Mouse (Mus musculus): Measurements from ENCODE around the gene Rab15. TPM values are rescaled to one million over a fixed set of nuclear protein-coding genes. Genes with fewer than 3 reads are reported as not detected.

Gene Rab15
- total and polyA plus RNA-seq, 3 experiments, result 2.1 to 3.7 (median 3.3) TPM

- no peak for DNase-seq
Observed at GRCm38 (mm10) chr12:76778305-76779083, 44.2 kb downstream of the Rab15 start.

DNA sequence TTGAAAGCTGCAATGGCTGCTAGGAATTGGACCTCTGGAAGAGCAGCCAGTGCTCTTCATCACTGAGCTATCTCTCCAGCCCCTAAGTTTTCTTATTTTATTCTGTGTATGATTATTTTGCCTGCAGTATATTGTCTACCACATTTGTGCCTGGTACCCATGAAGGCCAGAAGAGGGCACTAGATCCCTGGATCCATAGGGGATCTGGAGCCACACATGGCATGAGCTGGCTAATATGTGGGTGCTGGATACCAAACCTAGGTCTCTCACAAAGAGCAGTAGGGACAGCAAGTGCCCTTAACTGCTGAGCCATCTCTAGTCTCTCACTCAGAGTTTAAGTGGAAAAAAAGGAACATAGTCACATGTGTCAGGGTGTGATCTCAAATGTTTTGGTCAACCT lies 44.9 kb downstream of the Rab15 start:
- DNase-seq, result no peak

DNA sequence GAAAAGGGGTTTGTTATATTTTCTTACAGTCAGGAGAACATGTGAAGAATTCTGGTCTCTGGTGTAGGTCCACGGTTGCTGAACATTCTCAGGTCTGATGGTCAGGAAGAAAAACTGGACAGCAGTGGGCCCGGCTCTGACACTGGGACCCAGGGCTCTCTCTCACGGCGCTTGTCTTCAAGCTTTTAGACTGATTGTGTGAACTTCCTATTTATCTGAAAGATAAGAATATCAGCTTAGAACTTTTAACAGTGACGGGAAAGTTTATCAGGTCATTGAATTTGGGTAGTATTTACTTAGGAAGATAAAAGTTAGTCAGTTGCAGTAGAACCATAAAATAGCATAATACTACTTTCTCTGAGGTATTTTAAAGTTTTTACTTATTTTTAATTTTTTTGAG lies 45.8 kb downstream of the Rab15 start:
- DNase-seq, result no peak

GRCm38 (mm10) chr12:76775132-76775531 lies 47.6 kb downstream of the Rab15 start:
- peak; percentile 61 for DNase-seq

GRCm38 (mm10) chr12:76774652-76775051 lies 48.1 kb downstream of the Rab15 start:
- DNase-seq, result no peak

GRCm38 (mm10) chr12:76771540-76771939 lies 51.2 kb downstream of the Rab15 start:
- DNase-seq, result no peak

DNA sequence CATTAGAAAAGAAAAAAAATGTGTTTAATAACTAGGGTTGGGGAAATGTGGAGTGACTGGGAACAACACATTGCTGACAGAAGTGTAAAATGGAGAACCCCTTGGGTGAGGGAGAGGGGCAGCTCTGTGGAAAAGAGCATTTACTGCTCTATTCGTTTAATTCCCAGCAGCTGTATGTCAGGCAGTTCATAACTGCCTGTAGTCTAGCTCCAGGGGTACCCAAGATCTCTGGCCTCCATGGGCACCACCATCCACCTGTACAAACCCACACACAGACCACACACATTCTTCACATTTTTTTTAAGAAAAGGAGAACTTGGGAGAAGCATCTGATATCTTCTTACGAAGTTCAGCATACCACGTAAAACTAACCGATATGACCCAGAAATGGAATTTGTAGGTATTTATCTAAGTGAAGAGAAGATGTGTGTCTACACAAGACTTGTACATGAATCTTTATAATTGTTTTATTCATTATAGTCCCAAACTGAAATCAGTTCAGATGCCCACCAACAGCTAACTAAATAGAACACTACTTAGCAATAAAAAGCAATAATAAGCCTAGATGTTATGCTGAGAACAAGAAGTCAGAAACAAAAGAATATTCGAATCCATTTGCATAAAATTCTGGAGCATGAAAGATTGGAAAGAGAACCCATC lies 51.7 kb downstream of the Rab15 start:
- DNase-seq, result no peak

DNA sequence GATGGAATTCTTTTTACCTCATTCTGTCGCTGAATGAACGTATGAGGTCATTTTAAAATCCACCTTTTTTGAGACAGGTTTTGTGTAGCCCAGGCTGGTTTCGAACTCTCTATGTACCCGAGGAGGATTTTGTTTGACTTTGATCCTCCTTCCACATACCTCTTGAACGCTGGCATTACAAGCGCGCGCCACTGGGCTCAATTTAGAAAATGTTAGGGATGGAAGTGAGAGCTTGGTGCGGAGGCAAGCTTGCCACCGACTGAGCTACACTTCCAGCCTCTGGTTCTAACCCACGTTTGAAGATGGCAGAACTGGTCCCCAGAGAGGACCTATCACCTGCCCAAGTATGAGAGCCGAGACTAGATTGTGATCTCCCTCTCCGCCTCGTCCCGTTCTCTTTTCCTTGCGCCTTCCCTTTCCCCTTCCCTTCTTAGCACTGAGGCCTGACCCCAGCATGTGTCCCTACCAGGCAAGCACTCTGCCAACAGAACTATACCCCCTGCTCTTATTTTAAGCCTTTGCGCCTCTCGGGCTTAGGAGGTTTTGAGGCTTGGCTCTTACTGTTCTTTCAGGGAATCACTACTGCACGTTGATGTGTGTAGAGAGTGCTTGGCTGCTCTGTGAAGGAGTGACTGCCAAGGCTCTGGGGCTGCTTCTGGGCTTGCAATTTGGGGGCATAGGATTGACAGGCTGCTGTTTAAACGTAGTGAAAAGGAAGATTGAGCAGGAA lies 56.6 kb downstream of the Rab15 start:
- DNase-seq, result no peak

DNA sequence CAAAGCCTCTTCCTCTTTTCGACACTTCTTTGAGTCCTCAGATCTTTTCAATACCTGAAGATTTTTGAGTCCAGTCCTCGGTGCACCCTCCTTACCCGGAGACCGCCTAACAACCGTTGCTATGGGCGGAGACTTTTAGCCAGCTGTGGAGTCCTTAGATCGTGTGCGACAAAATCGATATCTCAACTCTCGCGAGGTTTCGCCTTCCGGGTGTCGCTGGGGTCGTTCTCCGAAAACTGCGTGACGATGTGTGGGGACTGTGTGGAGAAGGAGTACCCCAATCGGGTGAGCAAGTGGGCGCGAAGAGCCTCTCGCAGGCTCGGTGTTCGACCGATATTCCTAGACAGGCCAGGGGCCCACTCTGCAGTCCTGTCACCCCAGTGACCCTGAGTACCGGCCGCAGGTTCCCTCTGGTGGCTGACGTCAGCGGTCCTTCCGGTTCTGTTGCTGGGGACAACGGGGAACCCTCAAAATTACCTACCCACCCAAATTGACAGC lies 57.3 kb downstream of the Rab15 start, which contains the start of the genes Churc1 and Fntb:
Gene Churc1 (plus strand): TSS at position 185 of the 498 bp plus-strand sequence.
Gene Fntb (plus strand): TSS at position 236 of the 498 bp plus-strand sequence.
- DNase-seq, result peak; percentile 93

DNA sequence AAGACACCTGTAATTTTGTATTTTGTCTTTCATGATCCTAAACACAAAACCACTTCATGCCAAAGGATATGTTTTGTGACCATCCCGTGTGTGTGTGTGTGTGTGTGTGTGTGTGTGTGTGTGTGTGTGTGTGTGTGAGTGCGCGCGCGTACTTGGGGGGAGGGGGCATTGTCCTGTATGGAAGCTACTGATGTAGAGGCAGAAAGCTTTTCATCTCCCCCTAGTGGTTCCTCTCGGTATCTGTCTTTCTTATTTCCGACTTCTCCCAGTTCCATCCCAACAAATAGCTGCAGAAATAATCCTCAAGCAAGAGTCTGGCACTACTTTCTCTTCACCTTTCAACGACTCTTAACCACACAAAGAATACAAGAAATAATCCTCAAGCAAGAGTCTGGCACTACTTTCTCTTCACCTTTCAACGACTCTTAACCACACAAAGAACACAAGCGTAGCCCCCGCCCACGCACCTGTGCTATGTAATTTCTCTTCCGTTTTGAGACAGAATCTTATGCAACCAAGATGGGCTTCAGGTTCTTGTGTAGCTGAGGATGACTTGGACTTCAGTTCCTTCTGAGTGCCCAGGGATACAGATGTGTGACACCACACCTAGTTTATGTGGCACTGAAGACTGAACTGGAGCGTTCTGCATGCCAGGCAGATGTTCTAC lies 69.9 kb downstream of the Rab15 start:
- peak; percentile 19 for DNase-seq

- DNase-seq, result no peak
Observed at GRCm38 (mm10) chr12:76750866-76751459, 71.7 kb downstream of the Rab15 start.

Other genes starting within 250 kb of the Rab15 start
- 10 to 100 TPM; 15.2 to 47.1 TPM for gene Sptb, start 112.4 kb downstream of the Rab15 start, total RNA-seq (2021)
- gene Sptb, start 112.4 kb downstream of the Rab15 start, polyA plus RNA-seq (2012; rRNA removed), result 5.5 and 7.2 TPM in 2 replicates
- 10 to 100 TPM; 66.2 to 90.4 TPM for gene Churc1, start 57.4 kb downstream of the Rab15 start, total RNA-seq (2021)
- 24.0 and 25.1 TPM in 2 replicates for gene Churc1, start 57.4 kb downstream of the Rab15 start, polyA plus RNA-seq (2012; rRNA removed)
- gene Fntb, start 57.3 kb downstream of the Rab15 start, total RNA-seq (2021), result 10 to 100 TPM; 11.0 to 15.4 TPM
- gene Fntb, start 57.3 kb downstream of the Rab15 start, polyA plus RNA-seq (2012; rRNA removed), result 22.2 and 25.0 TPM in 2 replicates
- not detected for gene Gpx2, start 27.4 kb downstream of the Rab15 start, total RNA-seq (2021)
- 0.25 TPM in 1 of 2 replicates, not detected in the other for gene Gpx2, start 27.4 kb downstream of the Rab15 start, polyA plus RNA-seq (2012; rRNA removed)
- gene Max, start 139.3 kb upstream of the Rab15 start, total RNA-seq (2021), result 10 to 100 TPM; 59.7 to 80.7 TPM
- 14.5 and 21.1 TPM in 2 replicates for gene Max, start 139.3 kb upstream of the Rab15 start, polyA plus RNA-seq (2012; rRNA removed)

Measured in adrenal gland, adult 2 months (tissue).